Mouse (Mus musculus) midbrain, embryonic 11.5 days (tissue): Measurements from ENCODE around the gene Mss51. TPM values are rescaled to one million over a fixed set of nuclear protein-coding genes. Genes with fewer than 3 reads are reported as not detected.

Experiments used
- ATAC-seq: fragments of 200-750 bp; cut with Nextera tagmentation; 2 replicates; pipeline ENCODE4 v1.8.0; 2017; ENCODE audit warnings: moderate TSS enrichment, moderate library complexity; ENCODE audit not compliant: low FRiP score
- DNase-seq: peaks from one replicate; pipeline ENCODE4 v3.0.0; 2015; ENCODE audit warnings: low spot score; ENCODE audit errors: missing footprints
- H3K27ac ChIP-seq: fragments of 300-500 bp; sonication (generic); 2 replicates; pipeline ENCODE4 v1.5.1; 2014; ENCODE audit warnings: low read depth, low read length
- H3K27me3 ChIP-seq: fragments of 300-500 bp; sonication (generic); 2 replicates; pipeline ENCODE4 v1.6.1; 2014; ENCODE audit warnings: mild to moderate bottlenecking, low read length, moderate library complexity, mixed read lengths; ENCODE audit not compliant: control insufficient read depth, insufficient read depth
- H3K36me3 ChIP-seq: fragments of 300-500 bp; sonication (generic); 2 replicates; pipeline ENCODE4 v1.6.1; 2014; ENCODE audit warnings: mild to moderate bottlenecking, low read length, moderate library complexity, mixed read lengths; ENCODE audit not compliant: control insufficient read depth, insufficient read depth
- H3K4me1 ChIP-seq: fragments of 300-500 bp; sonication (generic); 2 replicates; pipeline ENCODE4 v1.6.1; 2014; ENCODE audit warnings: low read length; ENCODE audit not compliant: control insufficient read depth, insufficient read depth
- H3K4me2 ChIP-seq: fragments of 300-500 bp; sonication (generic); 2 replicates; pipeline ENCODE4 v1.6.1; 2014; ENCODE audit warnings: mild to moderate bottlenecking, moderate library complexity
- H3K4me3 ChIP-seq: fragments of 300-500 bp; sonication (generic); 2 replicates; pipeline ENCODE4 v1.5.1; 2014; ENCODE audit warnings: low read depth, low read length
- H3K9ac ChIP-seq: fragments of 300-500 bp; sonication (generic); 2 replicates; pipeline ENCODE4 v1.6.1; 2014; ENCODE audit warnings: low read length
- H3K9me3 ChIP-seq: fragments of 300-500 bp; sonication (generic); 2 replicates; pipeline ENCODE4 v1.6.1; 2016; ENCODE audit warnings: low read length; ENCODE audit not compliant: control insufficient read depth
- WGBS: fragments of 180-500 bp; shearing (Covaris S2); extraction: QIAGEN DNeasy Blood & Tissue Kit; methylation state at CpG from one replicate; pipeline ENCODE4 v1.1.7; 2014; 5-methylcytosine and 5-hydroxymethylcytosine counted together
- polyA plus RNA-seq: library from polyadenylated mRNA; unstranded; fragments of >200 nt; fragmentation: Nextera tagmentation; extraction: Ambion mirVana; gene quantifications from 2 replicates; pipeline ENCODE4 v1.2.1, GENCODE M21; 2014

Mss51 gene
- polyA plus RNA-seq, 1 experiment from 2014 or later = 1.1 TPM

DNA sequence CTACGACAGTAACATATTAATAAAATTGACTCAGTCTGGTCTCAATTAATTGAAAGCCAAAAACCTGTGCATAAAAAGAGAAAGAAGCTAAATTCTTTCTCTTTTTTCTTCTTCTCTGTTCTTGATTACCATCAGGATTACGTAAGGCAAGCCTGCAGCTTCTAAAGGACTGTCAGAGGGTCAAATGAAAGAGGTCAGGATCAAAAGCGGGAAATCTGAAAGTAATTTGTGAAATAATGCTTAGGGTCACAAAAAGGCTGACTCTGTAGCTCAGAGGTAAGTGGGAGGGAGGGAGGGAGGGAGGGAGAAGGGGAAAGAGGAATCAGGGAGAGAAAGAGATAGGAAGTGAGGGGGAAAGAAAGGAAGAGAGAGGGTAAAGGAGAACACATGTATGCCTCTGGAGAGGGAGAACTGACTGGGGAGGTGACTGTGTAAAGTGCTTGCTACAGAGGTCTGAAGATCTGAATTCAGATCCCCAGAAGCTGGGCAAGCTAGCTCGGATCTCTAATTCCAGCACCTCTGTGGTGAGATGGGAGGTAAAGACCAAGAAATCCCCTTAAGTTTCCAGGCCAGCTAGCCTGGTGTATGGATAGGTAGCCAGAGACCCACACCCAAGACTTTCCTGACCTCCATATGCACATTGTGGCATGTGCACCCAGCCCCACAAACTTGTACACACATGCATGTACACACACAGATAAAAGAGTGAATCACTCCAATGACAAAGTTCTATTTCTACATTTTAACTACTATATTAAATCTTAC lies 19.3 kb downstream of the Mss51 start:
- H3K27me3 ChIP-seq = peaks cover 4% of the 10 kb centered on the region; the same call in 1 of the 2 replicates
- no peak overlapping the region for H3K4me3 ChIP-seq
- H3K4me1 ChIP-seq = 0 out of 2 replicates have a peak, but pooled peaks cover 2% of the 10 kb centered on the region
- H3K4me2 ChIP-seq = no peak overlapping the region
- H3K27ac ChIP-seq = no peak overlapping the region
- 39% methylated on average over 4 of the region's 4 CpGs for WGBS
- no peaks in the 10 kb centered on the region for H3K9me3 ChIP-seq
- no peaks in the 10 kb centered on the region for H3K36me3 ChIP-seq
- ATAC-seq (no peak), DNase-seq (peak; percentile 77)
- no peak overlapping the region for H3K9ac ChIP-seq

DNA sequence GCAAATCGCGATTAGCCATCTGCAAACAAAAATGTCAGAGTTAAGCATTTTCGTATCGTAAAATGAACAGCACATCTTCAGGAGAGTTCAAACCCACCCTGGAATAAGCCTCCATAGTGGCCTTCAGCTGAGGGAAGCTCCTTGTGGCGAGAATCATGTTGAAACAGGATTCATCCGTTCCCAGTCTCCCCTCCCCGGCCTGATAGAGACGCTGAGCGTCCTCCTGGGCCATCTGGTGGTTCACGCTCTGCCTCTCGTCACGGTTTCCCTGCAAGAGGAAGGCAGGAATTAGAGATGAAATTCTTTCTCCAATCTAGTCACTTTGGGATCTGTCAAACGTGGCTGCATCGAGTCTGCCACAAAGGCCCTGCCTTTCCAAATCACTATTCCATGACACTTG lies 36.5 kb downstream of the Mss51 start:
- no peaks in the 10 kb centered on the region for H3K27me3 ChIP-seq
- H3K4me2 ChIP-seq = no peak overlapping the region
- WGBS = 85% methylated on average over 14 of the region's 14 CpGs
- ATAC-seq (no peak), DNase-seq (no peak)
- no peaks in the 10 kb centered on the region for H3K36me3 ChIP-seq
- no peak overlapping the region for H3K4me3 ChIP-seq
- no peaks in the 10 kb centered on the region for H3K4me1 ChIP-seq
- H3K27ac ChIP-seq = no peak overlapping the region
- no peaks in the 10 kb centered on the region for H3K9me3 ChIP-seq
- no peak overlapping the region for H3K9ac ChIP-seq

GRCm38 (mm10) chr14:20458378-20458777 lies 38.3 kb downstream of the Mss51 start:
- H3K4me3 ChIP-seq = no peak overlapping the region
- ATAC-seq (no peak), DNase-seq (no peak)
- H3K27ac ChIP-seq = no peak overlapping the region
- WGBS = 95% methylated on average over 9 of the region's 9 CpGs
- H3K36me3 ChIP-seq = no peaks in the 10 kb centered on the region
- H3K4me2 ChIP-seq = no peak overlapping the region
- H3K27me3 ChIP-seq = no peaks in the 10 kb centered on the region
- H3K9me3 ChIP-seq = no peaks in the 10 kb centered on the region
- no peak overlapping the region for H3K9ac ChIP-seq
- H3K4me1 ChIP-seq = no peaks in the 10 kb centered on the region

- Histone ChIP-seq H3K36me3 (no peaks in the 10 kb centered on the region), H3K9me3 (no peaks in the 10 kb centered on the region), H3K27me3 (no peaks in the 10 kb centered on the region), H3K27ac (no peak overlapping the region), H3K4me1 (peaks cover 4% of the 10 kb centered on the region), H3K9ac (no peak overlapping the region), H3K4me3 (no peak overlapping the region), H3K4me2 (no peak overlapping the region)
- DNase-seq (no peak), ATAC-seq (no peak)
- 96% methylated on average over 5 of the region's 5 CpGs for WGBS
Observed at GRCm38 (mm10) chr14:20452929-20453328, 43.8 kb downstream of the Mss51 start.

DNA sequence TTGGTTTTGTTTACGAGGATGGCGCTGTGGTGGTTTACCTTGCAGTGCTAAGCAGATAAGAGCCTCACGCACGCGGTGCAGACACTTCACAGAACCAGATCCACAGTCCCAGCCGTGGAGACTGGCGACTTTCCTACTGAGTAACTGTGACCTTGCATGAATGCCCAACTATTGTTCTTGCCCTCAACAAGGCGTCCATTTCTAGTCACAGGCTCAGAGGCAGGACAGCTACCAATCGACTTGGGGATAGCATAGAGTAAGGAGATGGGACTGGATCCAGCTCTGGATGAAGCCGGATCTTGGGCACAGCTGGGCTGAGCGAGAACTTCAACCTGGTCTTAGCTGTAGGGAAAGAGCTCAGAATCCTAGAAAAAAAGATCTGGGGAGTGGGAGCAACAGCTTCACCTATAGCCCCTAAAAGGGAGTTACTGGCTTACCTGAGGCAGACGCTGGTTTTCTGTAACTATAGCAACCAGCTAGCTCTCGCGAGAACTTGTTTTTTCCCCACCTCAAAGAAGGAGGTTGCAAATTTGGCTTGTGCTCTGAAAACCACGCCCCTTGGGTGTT lies 44.9 kb downstream of the Mss51 start, which contains the start of gene Cfap70:
TSS of gene Cfap70 (minus strand) at position 462 of the 567 bp plus-strand sequence.
- peak within 1 kb of the TSS; percentile 48 for H3K4me2 ChIP-seq
- whole genome bisulfite sequencing = 2% methylated on average over 15 of the region's 15 CpGs
- peak; percentile 96 for DNase-seq
- 0 out of 2 replicates have a peak, but pooled peaks have one; percentile 22 for ATAC-seq
- no peaks in the 10 kb centered on the region for H3K9me3 ChIP-seq
- H3K36me3 ChIP-seq = no peaks in the 10 kb centered on the region
- H3K4me3 ChIP-seq = peak within 1 kb of the TSS; percentile 28
- H3K27me3 ChIP-seq = no peaks in the 10 kb centered on the region
- no peak within 1 kb of the TSS for H3K27ac ChIP-seq
- peaks cover 4% of the 10 kb centered on the region for H3K4me1 ChIP-seq
- H3K9ac ChIP-seq = peak within 1 kb of the TSS; percentile 51

DNA sequence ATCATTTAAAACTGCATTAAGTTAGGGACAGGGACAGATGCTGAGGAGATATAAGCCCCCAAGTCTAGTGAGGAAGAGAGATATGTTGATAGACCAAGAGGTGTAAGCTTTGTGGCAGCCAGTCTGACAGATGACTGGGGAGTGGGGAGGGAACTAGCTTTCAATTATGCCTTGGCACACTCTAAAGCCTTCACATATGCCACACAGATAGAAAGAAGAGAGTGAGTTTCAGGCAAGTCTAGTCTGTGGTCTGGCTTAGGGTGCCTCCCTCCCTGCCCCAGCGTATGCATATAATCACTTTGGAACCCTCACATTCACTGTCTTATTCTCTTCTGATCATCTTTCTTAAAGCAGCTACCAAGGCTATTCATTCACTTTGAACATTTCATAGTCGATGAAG lies 45.4 kb downstream of the Mss51 start:
- Histone ChIP-seq H3K27ac (no peak overlapping the region), H3K9me3 (no peaks in the 10 kb centered on the region), H3K9ac (peak overlapping the region; percentile 51), H3K4me3 (peak overlapping the region; percentile 28; the same call in 1 of the 2 replicates), H3K4me1 (peaks cover 4% of the 10 kb centered on the region), H3K4me2 (peak overlapping the region; percentile 48), H3K36me3 (no peaks in the 10 kb centered on the region), H3K27me3 (no peaks in the 10 kb centered on the region)
- ATAC-seq = no peak
- DNase-seq = no peak
- 14% methylated on average over 2 of the region's 2 CpGs for WGBS

DNA sequence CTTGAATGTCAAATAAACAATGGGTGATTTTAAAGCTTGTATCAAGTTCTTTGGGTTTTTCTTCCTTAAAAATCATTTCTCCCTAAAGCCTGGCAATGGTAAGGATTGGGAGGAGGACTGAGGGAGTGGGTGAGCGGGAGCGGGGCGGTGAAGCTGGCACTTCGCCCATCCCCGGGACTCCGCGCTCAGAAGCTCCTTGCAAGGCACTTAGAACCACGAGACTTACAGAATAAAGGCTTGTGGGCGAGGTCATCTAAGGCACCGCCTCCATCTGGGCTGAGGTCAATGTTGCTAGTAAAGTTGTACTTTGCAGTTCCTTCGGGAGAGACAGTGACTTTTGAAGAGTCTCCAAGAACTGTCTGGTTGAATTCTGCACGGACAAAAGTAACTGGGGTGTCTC lies 49.5 kb downstream of the Mss51 start:
- H3K27me3 ChIP-seq = no peaks in the 10 kb centered on the region
- no peak overlapping the region for H3K4me3 ChIP-seq
- no peaks in the 10 kb centered on the region for H3K36me3 ChIP-seq
- H3K9me3 ChIP-seq = no peaks in the 10 kb centered on the region
- H3K27ac ChIP-seq = no peak overlapping the region
- no peak overlapping the region for H3K4me2 ChIP-seq
- DNase-seq = no peak
- no peak overlapping the region for H3K9ac ChIP-seq
- 70% methylated on average over 12 of the region's 12 CpGs for WGBS
- H3K4me1 ChIP-seq = peaks cover 4% of the 10 kb centered on the region
- ATAC-seq = no peak

- DNase-seq (no peak), ATAC-seq (0 out of 2 replicates have a peak, but pooled peaks have one; percentile 14)
- Histone ChIP-seq H3K27ac (no peak overlapping the region), H3K4me1 (no peaks in the 10 kb centered on the region; the same call in 1 of the 2 replicates), H3K27me3 (no peaks in the 10 kb centered on the region), H3K9me3 (no peaks in the 10 kb centered on the region), H3K9ac (no peak overlapping the region), H3K36me3 (no peaks in the 10 kb centered on the region), H3K4me3 (no peak overlapping the region), H3K4me2 (no peak overlapping the region)
- WGBS = 54% methylated on average over 17 of the region's 17 CpGs
Observed at GRCm38 (mm10) chr14:20442252-20442651, 54.4 kb downstream of the Mss51 start.

DNA sequence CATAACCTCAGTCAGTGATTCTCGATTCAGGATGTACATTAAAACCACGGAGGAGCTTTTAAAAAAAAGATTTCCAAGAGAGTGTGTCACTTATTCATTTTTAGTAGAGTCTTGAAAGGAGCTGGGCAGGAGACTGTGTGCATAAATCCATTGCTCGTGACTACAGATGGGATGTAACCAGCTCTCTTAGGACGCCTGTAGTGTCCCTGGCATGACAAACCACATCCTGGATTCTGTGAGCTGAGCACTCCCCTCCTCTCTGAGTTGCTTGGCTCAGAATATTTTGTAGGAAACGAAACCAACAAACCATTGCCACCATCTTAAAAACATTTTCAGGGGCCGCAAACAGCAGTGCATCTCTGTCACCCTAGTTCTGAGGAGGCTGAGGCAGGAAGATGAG lies 59.7 kb downstream of the Mss51 start:
- ATAC-seq (no peak), DNase-seq (no peak)
- Histone ChIP-seq H3K4me1 (no peaks in the 10 kb centered on the region), H3K9me3 (no peaks in the 10 kb centered on the region), H3K36me3 (no peaks in the 10 kb centered on the region), H3K27ac (no peak overlapping the region), H3K4me3 (no peak overlapping the region), H3K9ac (no peak overlapping the region), H3K27me3 (no peaks in the 10 kb centered on the region), H3K4me2 (no peak overlapping the region)
- 76% methylated on average over 6 of the region's 6 CpGs for WGBS
